Mouse (Mus musculus) urinary bladder, postnatal 25 days (tissue): ENCODE measurements around the gene Ddx11.
"Not testable (repeated sequence)": the region's sequence is repeated elsewhere in the genome, so short reads cannot be mapped to it uniquely, and the experiment has no call there.

Experiments used
- DNase-seq: peaks from one replicate; pipeline ENCODE4 v3.0.0; 2022; ENCODE audit warnings: low spot score

Gene Ddx11

GRCm38 (mm10) chr17:66118991-66119390 is 4.3 kb upstream of the Ddx11 start:
- DNase-seq = no peak

- DNase-seq = no peak
Measured at GRCm38 (mm10) chr17:66120701-66121100, 2.6 kb upstream of the Ddx11 start.

- DNase-seq = no peak
Measured at GRCm38 (mm10) chr17:66123816-66124610, 693 bp downstream of the Ddx11 start.

GRCm38 (mm10) chr17:66125211-66125610 is 1.9 kb downstream of the Ddx11 start:
- no peak for DNase-seq

GRCm38 (mm10) chr17:66130371-66130770 is 7.1 kb downstream of the Ddx11 start:
- DNase-seq = no peak

- DNase-seq = no peak
Measured at GRCm38 (mm10) chr17:66131212-66131611, 7.9 kb downstream of the Ddx11 start.

GRCm38 (mm10) chr17:66152706-66153662 is 29.7 kb downstream of the Ddx11 start:
- DNase-seq = not testable (repeated sequence)

GRCm38 (mm10) chr17:66153735-66154423 is 30.6 kb downstream of the Ddx11 start:
- not testable (repeated sequence) for DNase-seq

- DNase-seq = no peak
Measured at GRCm38 (mm10) chr17:66154876-66155275, 31.6 kb downstream of the Ddx11 start.

- no peak for DNase-seq
Measured at GRCm38 (mm10) chr17:66158271-66158670, 35.0 kb downstream of the Ddx11 start.

GRCm38 (mm10) chr17:66167141-66167540 is 43.8 kb downstream of the Ddx11 start:
- not testable (repeated sequence) for DNase-seq

GRCm38 (mm10) chr17:66170971-66171370 is 47.7 kb downstream of the Ddx11 start:
- DNase-seq = not testable (repeated sequence)

- DNase-seq = no peak
Measured at GRCm38 (mm10) chr17:66190577-66190976, 67.3 kb downstream of the Ddx11 start.

GRCm38 (mm10) chr17:66197041-66197440 is 73.7 kb downstream of the Ddx11 start:
- no peak for DNase-seq
